Mouse (Mus musculus): ENCODE measurements around the gene Gm4767. TPM values are rescaled to one million over a fixed set of nuclear protein-coding genes. Genes with fewer than 3 reads are reported as not detected.
"Not testable (repeated sequence)": the region's sequence is repeated elsewhere in the genome, so short reads cannot be mapped to it uniquely, and the experiment has no call there.

The Gm4767 gene
- total RNA-seq (2021) = under 1 TPM; 0.78 to 1.00 TPM
- long read RNA-seq, experiment 1 = 0 reads
- long read RNA-seq, experiment 2 = 0 reads

DNA sequence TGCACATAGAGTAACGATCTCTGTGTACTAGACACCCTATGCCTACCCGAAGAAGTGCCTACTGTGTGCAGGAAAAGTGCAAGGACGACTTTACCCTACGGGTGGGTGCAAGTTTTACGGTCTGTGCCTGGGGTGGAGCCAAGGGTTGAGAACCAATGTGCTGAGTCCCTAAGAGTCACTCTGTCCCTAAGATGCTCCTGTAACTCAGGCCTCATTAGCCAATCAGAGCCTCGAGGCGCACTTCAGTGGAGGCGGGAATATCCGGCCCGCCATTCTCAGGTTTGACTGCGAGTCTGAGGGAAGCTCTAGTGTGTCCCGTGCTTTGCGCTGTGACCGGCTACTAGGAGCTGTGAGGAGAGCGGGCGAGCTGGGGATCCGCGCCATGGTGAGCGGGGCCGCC lies at the start of gene Gm4767:
TSS of gene Gm4767 (plus strand) at position 288 of the 400 bp plus-strand sequence.
- DNase-seq (ENCODE audit: low spot score) = not testable (repeated sequence)

DNA sequence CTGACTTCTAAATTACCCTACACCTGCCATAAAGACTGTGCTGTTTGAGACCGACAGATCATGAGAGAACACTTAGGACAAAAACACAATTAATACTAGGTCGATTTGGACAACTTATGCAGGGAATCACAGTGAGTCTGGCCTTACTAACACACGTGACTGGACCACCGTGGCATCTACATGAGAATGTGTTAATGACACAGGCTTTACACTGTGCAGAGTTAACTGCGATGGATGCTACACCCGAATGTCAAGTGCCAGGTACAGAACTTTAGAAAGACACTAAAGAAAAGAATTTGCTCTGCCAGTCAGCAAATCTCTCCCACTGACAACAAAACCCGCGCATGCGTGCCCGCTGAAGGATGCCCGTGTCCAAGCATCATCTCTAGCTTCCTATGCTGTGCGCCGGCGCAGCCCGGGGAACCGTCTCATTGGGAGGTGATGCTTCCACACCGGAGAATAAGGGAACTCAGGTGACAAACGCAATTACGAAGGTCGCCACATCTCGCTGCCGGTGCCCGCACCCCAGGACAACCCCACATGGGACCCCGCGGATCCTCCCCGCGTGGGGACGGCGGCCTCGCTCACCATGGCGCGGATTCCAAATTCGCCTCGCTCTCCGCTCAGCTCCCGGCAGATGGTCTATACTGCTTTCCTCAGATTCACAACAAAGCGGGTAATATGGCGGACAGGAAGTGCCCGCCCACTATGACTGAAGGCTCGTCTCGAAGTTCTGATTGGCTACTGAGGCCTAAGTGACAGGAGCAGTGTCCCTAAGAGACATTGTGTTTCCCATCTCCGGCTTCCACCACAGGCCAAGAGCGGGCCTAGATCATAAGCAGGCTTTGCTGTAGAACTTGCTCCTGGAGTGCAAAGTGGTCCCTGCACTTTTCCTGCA lies 41.2 kb upstream of the Gm4767 start, which contains the start of gene Gm3055:
TSS of gene Gm3055 (minus strand) at position 656 of the 898 bp plus-strand sequence.
- not testable (repeated sequence) for DNase-seq (ENCODE audit: low spot score)

DNA sequence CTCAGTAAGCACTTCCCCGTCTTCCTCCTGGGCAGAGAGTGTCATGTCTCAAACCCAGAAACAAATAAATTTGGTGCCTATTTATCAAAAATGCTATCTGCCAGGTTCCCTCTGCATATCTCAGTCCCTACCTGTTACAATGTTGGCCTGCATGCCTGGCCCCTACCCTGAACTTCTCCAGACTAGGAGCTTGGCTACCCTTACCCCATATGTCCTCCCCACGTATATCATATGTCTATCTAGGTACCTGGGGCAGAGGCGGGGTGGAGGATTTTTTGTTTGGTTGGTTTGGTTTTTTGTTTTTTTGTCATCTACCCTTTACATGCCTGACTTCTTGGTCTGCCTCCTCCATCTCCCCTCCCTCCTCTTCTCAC lies 40.6 kb upstream of the Gm4767 start:
- not testable (repeated sequence) for DNase-seq (ENCODE audit: low spot score)

DNA sequence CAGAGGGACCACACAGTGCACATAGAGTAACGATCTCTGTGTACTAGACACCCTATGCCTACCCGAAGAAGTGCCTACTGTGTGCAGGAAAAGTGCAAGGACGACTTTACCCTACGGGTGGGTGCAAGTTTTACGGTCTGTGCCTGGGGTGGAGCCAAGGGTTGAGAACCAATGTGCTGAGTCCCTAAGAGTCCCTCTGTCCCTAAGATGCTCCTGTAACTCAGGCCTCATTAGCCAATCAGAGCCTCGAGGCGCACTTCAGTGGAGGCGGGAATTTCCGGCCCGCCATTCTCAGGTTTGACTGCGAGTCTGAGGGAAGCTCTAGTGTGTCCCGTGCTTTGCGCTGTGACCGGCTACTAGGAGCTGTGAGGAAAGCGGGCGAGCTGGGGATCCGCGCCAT lies 34.2 kb downstream of the Gm4767 start:
- DNase-seq (ENCODE audit: low spot score) = not testable (repeated sequence)

DNA sequence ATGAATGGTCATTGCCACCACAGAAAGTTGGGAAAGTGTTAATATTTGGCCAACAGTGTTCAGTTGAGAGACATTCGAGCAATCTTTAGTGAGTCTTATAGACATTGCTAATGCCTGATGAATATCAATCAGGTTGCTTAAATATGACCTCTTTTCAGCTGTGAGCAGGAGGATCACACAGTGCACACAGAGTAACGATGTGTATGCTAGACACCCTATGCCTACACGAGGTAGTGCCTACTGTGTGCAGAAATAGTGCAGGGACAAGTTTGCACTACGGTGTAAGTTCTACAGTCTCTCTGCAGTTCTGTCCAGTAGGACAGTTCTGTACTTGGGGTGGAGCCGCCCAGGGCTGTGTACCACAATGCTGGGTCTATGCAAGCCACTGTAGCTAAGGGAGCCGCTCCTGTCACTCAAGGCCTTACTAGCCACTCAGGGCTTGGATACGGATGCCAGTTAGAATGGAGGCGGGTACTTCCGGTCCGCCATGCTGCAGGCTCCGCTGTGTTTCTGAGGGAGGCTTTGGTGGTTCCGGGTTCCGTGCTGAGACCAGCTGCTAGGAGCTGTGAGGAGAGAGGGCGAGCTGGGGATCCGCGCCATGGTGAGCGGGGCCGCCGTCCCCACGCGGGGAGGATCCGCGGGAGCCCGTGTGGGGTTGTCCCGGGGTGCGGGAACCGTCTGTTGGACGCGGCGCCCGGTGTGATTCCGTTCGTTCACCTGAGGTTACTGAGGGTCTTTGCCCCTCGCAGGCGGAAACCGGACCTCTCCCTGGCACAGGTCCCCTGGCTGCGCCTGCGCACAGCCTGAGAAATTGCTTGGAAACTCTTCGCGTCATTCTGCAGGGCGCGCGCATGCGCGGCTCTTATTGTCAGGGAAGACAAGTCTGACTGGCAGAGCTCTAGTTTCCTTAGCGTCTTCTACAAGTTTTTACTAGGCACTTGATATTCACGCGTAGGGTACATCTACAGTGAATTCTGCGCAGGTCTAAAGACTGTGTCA lies 51.7 kb downstream of the Gm4767 start, which contains the start of gene Gm32687:
TSS of gene Gm32687 (plus strand) at position 526 of the 999 bp plus-strand sequence.
- DNase-seq (ENCODE audit: low spot score) = not testable (repeated sequence)

Other genes starting within 250 kb of the Gm4767 start
- 1 to 10 TPM; 4.9 to 7.4 TPM for gene Tle2, start 237.6 kb upstream of the Gm4767 start, total RNA-seq (2021)
- gene Tle6, start 211.1 kb upstream of the Gm4767 start, total RNA-seq (2021) = 1 to 10 TPM; 4.5 to 6.1 TPM
- gene BC025920, start 205.9 kb upstream of the Gm4767 start, total RNA-seq (2021) = 1 to 10 TPM; 3.1 to 3.3 TPM
- 1 to 10 TPM; 4.4 to 4.7 TPM for gene Sirt6, start 184.4 kb upstream of the Gm4767 start, total RNA-seq (2021)
- gene Ankrd24, start 183.6 kb upstream of the Gm4767 start, total RNA-seq (2021) = 10 to 100 TPM; 10.2 to 10.6 TPM
- 1 to 10 TPM; 1.4 to 1.6 TPM for gene Gm10778, start 163.1 kb upstream of the Gm4767 start, total RNA-seq (2021)
- gene Zfp433, start 107.4 kb upstream of the Gm4767 start, total RNA-seq (2021) = 1 to 10 TPM; 5.2 to 6.2 TPM
- under 1 TPM; 0.53 to 0.95 TPM for gene Gm3055, start 41.0 kb upstream of the Gm4767 start, total RNA-seq (2021)
- 1 to 10 TPM in 1 of 2 experiments, under 1 TPM in 1; 0.95 to 2.0 TPM for gene Gm32687, start 51.7 kb downstream of the Gm4767 start, total RNA-seq (2021)
- under 1 TPM; 0.18 to 0.26 TPM for gene Zfp781, start 118.3 kb downstream of the Gm4767 start, total RNA-seq (2021)
- gene Zfp873, start 235.9 kb downstream of the Gm4767 start, total RNA-seq (2021) = 1 to 10 TPM; 1.9 to 2.3 TPM

All from gastrocnemius, adult 18-20 months (tissue).